Comparison of ENCODE assay signal across 8 mouse cellular contexts in the genomic region with DNA sequence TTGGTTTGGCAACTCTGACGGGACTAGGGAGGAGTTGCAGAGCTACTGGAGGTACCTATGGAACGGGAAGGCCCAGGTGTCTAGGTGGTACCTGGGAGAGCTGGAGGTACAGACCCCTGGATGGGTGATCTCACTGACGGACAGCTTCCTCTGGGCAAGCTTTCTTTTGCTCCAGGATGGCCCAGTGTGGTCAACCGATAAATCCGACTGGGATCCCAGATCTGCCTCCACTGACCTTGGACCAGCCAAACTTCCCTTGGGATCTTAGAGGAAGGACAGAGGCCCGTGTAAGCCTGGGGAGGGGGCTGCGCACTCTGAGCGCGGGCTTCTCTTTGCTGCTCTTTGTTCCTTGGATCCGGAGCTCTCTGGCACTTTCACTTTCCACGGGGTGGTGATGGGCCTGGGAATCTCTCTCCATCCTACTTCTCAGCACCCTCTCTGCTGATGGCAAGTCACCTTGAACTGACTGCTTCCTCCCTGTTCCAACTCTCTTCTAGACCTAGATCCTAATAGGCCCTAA. TPM values are rescaled to one million over a fixed set of nuclear protein-coding genes. Genes with fewer than 3 reads are reported as not detected.
DNase-seq lines count a peak whose midpoint lies in the region; ATAC-seq and TF ChIP-seq lines count a peak whose summit lies in the region.

No protein-coding gene starts in this region.

- peak overlapping the region; percentile 70 for H3K9ac ChIP-seq in forebrain, embryonic 15.5 days (replicated peaks)

- H3K4me3 ChIP-seq in spleen, adult 2 months (ENCODE audit: extremely low read depth, insufficient read depth, insufficient read length): peak overlapping the region; percentile 66
- peak overlapping the region; percentile 70 for H3K4me3 ChIP-seq in forebrain, embryonic 15.5 days
- peak overlapping the region; percentile 61 for H3K4me3 ChIP-seq in kidney, adult 2 months (ENCODE audit: insufficient read depth, low read depth, low read length)

- intact Hi-C loops in left cerebral cortex, postnatal 36 days (cut with DNase I): no loop called here

- no peak for DNase-seq in spleen, adult 2 months (ENCODE audit: low read depth in 1 of 2, low spot score in 2 of 2)
- DNase-seq in spleen, adult 18-20 months: no peak
- peak; percentile 71 for DNase-seq in kidney, adult 2 months
- DNase-seq in lung, postnatal 14 days: peak; percentile 22
- no peak for DNase-seq in cerebellum, adult 18-20 months
- DNase-seq in layer of hippocampus, adult 8-10 months (ENCODE audit: low spot score in 2 of 2): no peak
- DNase-seq in left cerebral cortex, postnatal 36 days (ENCODE audit: low spot score in 2 of 2): no peak

- no peaks in the 10 kb centered on the region for H3K9me3 ChIP-seq in forebrain, embryonic 15.5 days

- H3K36me3 ChIP-seq in spleen, adult 2 months (ENCODE audit: control insufficient read depth, insufficient read depth, low read length): no peaks in the 10 kb centered on the region
- no peaks in the 10 kb centered on the region for H3K36me3 ChIP-seq in forebrain, embryonic 15.5 days
- no peaks in the 10 kb centered on the region for H3K36me3 ChIP-seq in kidney, adult 2 months (ENCODE audit: control insufficient read depth, insufficient read depth, low read length)

- peaks cover 10% of the 10 kb centered on the region; the same call in 1 of the 2 replicates for H3K4me1 ChIP-seq in spleen, adult 2 months (ENCODE audit: control insufficient read depth, insufficient read depth, insufficient read length)
- H3K4me1 ChIP-seq in forebrain, embryonic 15.5 days: peaks cover 27% of the 10 kb centered on the region
- peaks cover 43% of the 10 kb centered on the region for H3K4me1 ChIP-seq in kidney, adult 2 months (ENCODE audit: control insufficient read depth, insufficient read depth, low read length)

- ATAC-seq in forebrain, embryonic 15.5 days (replicated peaks): peak; percentile 39

- peak overlapping the region; percentile 93 for H3K4me2 ChIP-seq in forebrain, embryonic 15.5 days (replicated peaks)

- TF ChIP-seq POLR2A in spleen, adult 2 months (IDR thresholded peaks at IDR 0.05; ENCODE audit: low read depth, low read length): no peak
- no peak for TF ChIP-seq POLR2A in kidney, adult 2 months (IDR thresholded peaks at IDR 0.05; ENCODE audit: low read depth, low read length)

- no peak overlapping the region for H3K27ac ChIP-seq in spleen, adult 2 months (ENCODE audit: insufficient read depth, low read length)
- peak overlapping the region; percentile 32; the same call in 1 of the 2 replicates for H3K27ac ChIP-seq in forebrain, embryonic 15.5 days (replicated peaks)
- H3K27ac ChIP-seq in kidney, adult 2 months (ENCODE audit: insufficient read depth, low read depth, low read length): peak overlapping the region; percentile 84

- WGBS in spleen, adult 2 months: 6% methylated on average over 11 of the region's 11 CpGs
- 1% methylated on average over 11 of the region's 11 CpGs for WGBS in forebrain, embryonic 15.5 days
- 5% methylated on average over 11 of the region's 11 CpGs for WGBS in kidney, adult 2 months

- TF ChIP-seq CTCF in spleen, adult 2 months (IDR thresholded peaks at IDR 0.05; ENCODE audit: extremely low read depth, insufficient read depth, insufficient read length, insufficient replicate concordance): no peak
- TF ChIP-seq CTCF in kidney, adult 2 months (conservative IDR thresholded peaks at IDR 0.05; ENCODE audit: insufficient read depth, insufficient read length, low read depth, low read length): no peak

- no peaks in the 10 kb centered on the region for H3K27me3 ChIP-seq in spleen, adult 2 months (ENCODE audit: control insufficient read depth, insufficient read depth, low read length)
- no peaks in the 10 kb centered on the region for H3K27me3 ChIP-seq in forebrain, embryonic 15.5 days
- no peaks in the 10 kb centered on the region for H3K27me3 ChIP-seq in kidney, adult 2 months (replicated peaks; ENCODE audit: control insufficient read depth, insufficient read depth, low read length)

RNA-seq across cellular contexts. Expression of a gene that starts 31.4 kb away (rescaled TPM):
- 56.2 and 60.2 TPM in 2 replicates for polyA plus RNA-seq in spleen, adult 2 months (2012; rRNA removed)
- polyA plus RNA-seq in forebrain, embryonic 15.5 days (2015; fragmentation: Nextera tagmentation; extraction: Ambion mirVana): 16.3 and 18.4 TPM in 2 replicates
- 104 and 109 TPM in 2 replicates for polyA plus RNA-seq in kidney, adult 2 months (2012; rRNA removed)
- total RNA-seq in layer of hippocampus, adult 8-10 months (2022): 1 to 10 TPM; 4.3 to 7.4 (median 6.5) TPM
- total RNA-seq in left cerebral cortex, postnatal 36 days (2021): 1 to 10 TPM; 3.6 to 3.8 TPM

RNA-seq across cellular contexts. Expression of a gene that starts 59.7 kb away (rescaled TPM):
- 0.28 and 0.44 TPM in 2 replicates for polyA plus RNA-seq in spleen, adult 2 months (2012; rRNA removed)
- 0.06 TPM in 1 of 2 replicates, not detected in the other for polyA plus RNA-seq in forebrain, embryonic 15.5 days (2015; fragmentation: Nextera tagmentation; extraction: Ambion mirVana)
- polyA plus RNA-seq in kidney, adult 2 months (2012; rRNA removed): 884 and 1,011 TPM in 2 replicates
- under 1 TPM; 0.14 to 0.45 (median 0.32) TPM for total RNA-seq in layer of hippocampus, adult 8-10 months (2022)
- total RNA-seq in left cerebral cortex, postnatal 36 days (2021): under 1 TPM in 1 of 2 experiments, not detected in 1; 0.15 TPM

Comparison
In these comparisons a context has a peak if more than half of its experiments do, and no peak if none do; other contexts are left out.
1. DNase-seq: peak in kidney, adult 2 months (single experiment) and lung, postnatal 14 days (single experiment); none in spleen, adult 2 months (0 of 2), spleen, adult 18-20 months (0 of 2), cerebellum, adult 18-20 months (0 of 2), layer of hippocampus, adult 8-10 months (0 of 2) and left cerebral cortex, postnatal 36 days (0 of 2).
2. RNA of a gene that starts 59.7 kb away (polyA plus RNA-seq): 884 to 1,011 TPM in kidney, adult 2 months; 0.28 to 0.44 TPM in spleen, adult 2 months and 0.06 TPM in forebrain, embryonic 15.5 days; every median in the first group is over 100 times any median in the second.
3. Peak in every context shown above with its lines, with median percentiles within 50 percentile points of each other: H3K4me3 ChIP-seq.